Mouse (Mus musculus) lung, adult 2 months (tissue): Measurements from ENCODE around the gene Pip4k2b.
"Not testable (repeated sequence)": the region's sequence is repeated elsewhere in the genome, so short reads cannot be mapped to it uniquely, and the experiment has no call there.

Experiments used
- CTCF ChIP-seq: fragments of 200-500 bp; IDR thresholded peaks from 2 replicates; pipeline ENCODE4 v1.5.1; 2011; ENCODE audit warnings: mild to moderate bottlenecking, low read length, control low read depth; ENCODE audit not compliant: insufficient read depth
- POLR2A ChIP-seq: fragments of 200-500 bp; IDR thresholded peaks from 2 replicates; pipeline ENCODE4 v1.6.1; 2011; ENCODE audit warnings: low read depth, mild to moderate bottlenecking, control low read depth, low read length, borderline replicate concordance; ENCODE audit errors: extremely low read depth

DNA sequence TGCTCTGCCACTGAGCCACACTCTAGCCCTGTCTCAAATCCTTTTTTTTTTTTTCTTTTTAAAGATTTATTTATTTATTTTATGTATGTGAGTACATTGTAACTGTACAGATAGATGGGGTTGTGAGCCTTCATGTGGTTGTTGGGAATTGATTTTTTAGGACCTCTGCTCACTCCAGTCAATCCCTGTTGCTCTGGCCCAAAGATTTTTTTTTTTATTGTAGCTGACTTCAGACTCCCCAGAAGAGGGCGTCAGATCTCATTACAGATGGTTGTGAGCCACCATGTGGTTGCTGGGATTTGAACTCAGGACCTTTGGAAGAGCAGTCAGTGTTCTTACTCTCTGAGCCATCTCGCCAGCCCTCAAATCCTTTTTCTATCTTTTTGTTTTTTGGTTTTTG, 34.4 kb downstream of the Pip4k2b start:
- not testable (repeated sequence) for TF ChIP-seq POLR2A, CTCF
